Mouse (Mus musculus): Measurements from ENCODE around the gene Mall. TPM values are rescaled to one million over a fixed set of nuclear protein-coding genes. Genes with fewer than 3 reads are reported as not detected.

Mall gene
- 56.6 and 57.1 TPM in 2 replicates for polyA plus RNA-seq (2015; fragmentation: Nextera tagmentation; extraction: Ambion mirVana)

GRCm38 (mm10) chr2:127729671-127730070 is at the start of gene Mall:
Mall (minus strand) TSS chr2:127729932.
- Histone ChIP-seq H3K4me1 (peaks cover 29% of the 10 kb centered on the region), H3K27ac (peak within 1 kb of the TSS; percentile 76), H3K4me3 (peak within 1 kb of the TSS; percentile 31), H3K36me3 (no peaks in the 10 kb centered on the region), H3K27me3 (peaks cover 7% of the 10 kb centered on the region; the same call in 1 of the 2 replicates), H3K9me3 (no peaks in the 10 kb centered on the region), H3K4me2 (peak within 1 kb of the TSS; percentile 49), H3K9ac (peak within 1 kb of the TSS; percentile 14; the same call in 1 of the 2 replicates)
- no peak for ATAC-seq (ENCODE audit: insufficient number of reproducible peaks, low FRiP score, low TSS enrichment, low read depth)
- 2% methylated on average over 26 of the region's 26 CpGs for WGBS

GRCm38 (mm10) chr2:127778451-127778850 is 48.7 kb upstream of the Mall start:
- Histone ChIP-seq H3K4me2 (no peak overlapping the region), H3K27ac (no peak overlapping the region), H3K27me3 (no peaks in the 10 kb centered on the region), H3K36me3 (peaks cover 24% of the 10 kb centered on the region; the same call in 1 of the 2 replicates), H3K4me1 (no peaks in the 10 kb centered on the region), H3K9me3 (no peaks in the 10 kb centered on the region), H3K9ac (no peak overlapping the region), H3K4me3 (no peak overlapping the region)
- 75% methylated on average over 5 of the region's 5 CpGs for WGBS
- ATAC-seq (ENCODE audit: insufficient number of reproducible peaks, low FRiP score, low TSS enrichment, low read depth) = no peak

- Histone ChIP-seq H3K4me1 (no peaks in the 10 kb centered on the region), H3K4me2 (no peak overlapping the region), H3K27ac (no peak overlapping the region), H3K9me3 (no peaks in the 10 kb centered on the region), H3K9ac (no peak overlapping the region), H3K4me3 (no peak overlapping the region), H3K27me3 (no peaks in the 10 kb centered on the region), H3K36me3 (peaks cover 42% of the 10 kb centered on the region)
- ATAC-seq (ENCODE audit: insufficient number of reproducible peaks, low FRiP score, low TSS enrichment, low read depth) = no peak
- 70% methylated on average over 3 of the region's 3 CpGs for WGBS
Measured at GRCm38 (mm10) chr2:127775013-127775412, 45.3 kb upstream of the Mall start.

DNA sequence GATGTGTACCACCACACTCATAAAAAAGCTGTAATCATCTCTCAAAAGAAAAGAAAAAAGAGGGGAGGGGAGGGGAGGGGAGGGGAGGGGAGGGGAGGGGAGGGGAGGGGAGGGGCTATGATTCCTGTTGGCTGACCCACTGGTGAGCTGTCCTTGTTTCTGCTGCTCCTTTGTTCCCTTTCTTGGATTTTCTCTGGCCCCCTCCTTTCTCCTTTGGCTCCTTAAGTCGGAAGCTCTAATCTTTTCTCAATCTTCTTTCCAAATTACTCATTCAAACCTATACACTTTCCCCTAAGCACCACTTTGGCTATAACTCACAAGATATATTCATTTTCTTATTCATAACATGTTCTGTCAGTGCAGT is 44.8 kb upstream of the Mall start:
- no peak for ATAC-seq (ENCODE audit: insufficient number of reproducible peaks, low FRiP score, low TSS enrichment, low read depth)
- H3K9me3 ChIP-seq = no peaks in the 10 kb centered on the region
- WGBS = 50% methylated on average over 1 of the region's 1 CpGs
- H3K4me2 ChIP-seq = no peak overlapping the region
- no peaks in the 10 kb centered on the region for H3K27me3 ChIP-seq
- H3K4me1 ChIP-seq = no peaks in the 10 kb centered on the region
- no peak overlapping the region for H3K4me3 ChIP-seq
- no peak overlapping the region for H3K9ac ChIP-seq
- peaks cover 45% of the 10 kb centered on the region for H3K36me3 ChIP-seq
- no peak overlapping the region for H3K27ac ChIP-seq

- H3K27ac ChIP-seq = no peak overlapping the region
- ATAC-seq (ENCODE audit: insufficient number of reproducible peaks, low FRiP score, low TSS enrichment, low read depth) = no peak
- no peak overlapping the region for H3K4me2 ChIP-seq
- 57% methylated on average over 15 of the region's 15 CpGs for WGBS
- no peaks in the 10 kb centered on the region for H3K9me3 ChIP-seq
- H3K36me3 ChIP-seq = peaks cover 48% of the 10 kb centered on the region
- H3K4me3 ChIP-seq = no peak overlapping the region
- no peak overlapping the region for H3K9ac ChIP-seq
- no peaks in the 10 kb centered on the region for H3K27me3 ChIP-seq
- no peaks in the 10 kb centered on the region for H3K4me1 ChIP-seq
Measured at GRCm38 (mm10) chr2:127773938-127774577, 44.3 kb upstream of the Mall start.

GRCm38 (mm10) chr2:127761587-127761986 is 31.9 kb upstream of the Mall start:
- peaks cover 34% of the 10 kb centered on the region for H3K36me3 ChIP-seq
- no peak for ATAC-seq (ENCODE audit: insufficient number of reproducible peaks, low FRiP score, low TSS enrichment, low read depth)
- H3K9ac ChIP-seq = no peak overlapping the region
- no peaks in the 10 kb centered on the region for H3K27me3 ChIP-seq
- H3K4me1 ChIP-seq = no peaks in the 10 kb centered on the region
- WGBS = 80% methylated on average over 5 of the region's 5 CpGs
- no peak overlapping the region for H3K27ac ChIP-seq
- no peaks in the 10 kb centered on the region for H3K9me3 ChIP-seq
- H3K4me2 ChIP-seq = no peak overlapping the region
- H3K4me3 ChIP-seq = no peak overlapping the region

DNA sequence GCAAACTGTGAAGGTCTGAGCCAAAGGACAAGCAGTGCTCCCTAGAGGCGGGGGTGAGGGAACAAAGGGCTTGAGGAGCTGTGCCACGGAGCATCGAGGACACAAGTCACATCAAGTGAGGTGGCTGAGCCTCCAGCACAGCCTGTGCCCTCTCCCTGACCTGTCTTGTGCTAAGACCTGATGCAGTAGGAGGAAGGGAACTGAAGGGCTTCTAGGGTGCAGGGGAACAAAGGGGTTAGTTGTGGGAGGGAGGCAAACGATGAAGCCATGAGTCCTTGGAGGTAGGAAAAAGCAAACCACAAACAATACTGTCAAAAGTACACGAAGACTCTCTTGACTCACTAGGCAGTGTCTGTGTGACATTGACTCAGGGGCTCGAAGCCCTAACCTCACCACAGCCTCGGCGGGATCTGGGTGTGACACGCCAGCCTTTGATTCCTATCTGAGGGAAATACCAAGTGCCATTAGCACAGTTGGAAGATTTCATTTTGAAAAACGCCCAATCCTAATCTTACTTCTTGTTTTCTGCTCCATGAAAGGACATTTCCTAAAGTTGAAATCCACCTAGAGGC is 30.8 kb upstream of the Mall start:
- 73% methylated on average over 10 of the region's 10 CpGs for WGBS
- Histone ChIP-seq H3K4me1 (no peaks in the 10 kb centered on the region), H3K9ac (no peak overlapping the region), H3K27me3 (no peaks in the 10 kb centered on the region), H3K36me3 (peaks cover 39% of the 10 kb centered on the region), H3K4me2 (no peak overlapping the region), H3K9me3 (no peaks in the 10 kb centered on the region), H3K4me3 (no peak overlapping the region), H3K27ac (no peak overlapping the region)
- ATAC-seq (ENCODE audit: insufficient number of reproducible peaks, low FRiP score, low TSS enrichment, low read depth) = no peak

DNA sequence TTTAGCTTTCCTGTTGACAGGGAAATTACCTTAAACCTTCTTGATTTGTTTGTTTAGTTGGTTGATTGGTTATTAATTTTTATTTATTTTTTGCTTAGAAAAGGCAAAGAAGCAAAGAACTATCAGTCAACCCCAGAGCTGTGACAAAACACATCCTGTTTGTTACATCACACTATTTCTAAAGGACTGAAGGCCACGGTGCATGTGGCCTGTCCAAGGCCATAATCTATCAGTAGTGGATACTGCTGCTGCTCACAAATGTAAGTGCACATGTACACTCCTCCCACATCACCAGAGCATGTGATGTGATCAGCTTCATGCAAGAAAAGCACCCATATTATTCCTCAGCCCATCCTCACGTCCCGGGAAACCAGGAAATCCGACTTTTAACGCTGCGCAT is 30.3 kb upstream of the Mall start:
- Histone ChIP-seq H3K4me2 (no peak overlapping the region), H3K4me1 (no peaks in the 10 kb centered on the region), H3K27ac (no peak overlapping the region), H3K4me3 (no peak overlapping the region), H3K9me3 (no peaks in the 10 kb centered on the region), H3K36me3 (peaks cover 34% of the 10 kb centered on the region), H3K27me3 (no peaks in the 10 kb centered on the region), H3K9ac (no peak overlapping the region)
- WGBS = 87% methylated on average over 6 of the region's 6 CpGs
- ATAC-seq (ENCODE audit: insufficient number of reproducible peaks, low FRiP score, low TSS enrichment, low read depth) = no peak

- WGBS = 83% methylated on average over 5 of the region's 5 CpGs
- no peaks in the 10 kb centered on the region for H3K9me3 ChIP-seq
- no peak overlapping the region for H3K4me3 ChIP-seq
- peaks cover 30% of the 10 kb centered on the region for H3K36me3 ChIP-seq
- no peaks in the 10 kb centered on the region for H3K27me3 ChIP-seq
- no peaks in the 10 kb centered on the region for H3K4me1 ChIP-seq
- no peak overlapping the region for H3K4me2 ChIP-seq
- no peak overlapping the region for H3K27ac ChIP-seq
- no peak overlapping the region for H3K9ac ChIP-seq
- ATAC-seq (ENCODE audit: insufficient number of reproducible peaks, low FRiP score, low TSS enrichment, low read depth) = no peak
Measured at GRCm38 (mm10) chr2:127759157-127759880, 29.6 kb upstream of the Mall start.

DNA sequence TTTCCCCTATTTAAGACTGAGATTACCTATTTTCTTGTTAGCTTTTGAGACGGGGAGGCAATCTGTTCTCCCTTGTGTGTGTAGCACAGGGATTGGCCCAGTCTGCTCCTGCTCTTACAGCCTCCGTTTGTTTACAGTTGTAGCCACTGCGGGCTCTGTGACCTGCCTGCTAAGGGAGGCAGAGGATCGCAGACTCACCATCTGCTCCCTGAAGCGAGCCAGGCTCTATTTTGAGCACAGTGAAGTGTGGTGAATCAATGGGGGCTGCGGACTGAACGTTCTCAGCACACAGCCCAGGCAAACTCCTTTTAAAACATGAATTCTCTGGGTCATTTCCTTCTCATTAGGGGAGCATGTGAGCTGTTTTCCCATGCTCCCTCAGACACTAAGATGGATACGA is 27.4 kb upstream of the Mall start:
- H3K4me3 ChIP-seq = no peak overlapping the region
- H3K9ac ChIP-seq = no peak overlapping the region
- H3K27me3 ChIP-seq = no peaks in the 10 kb centered on the region
- no peaks in the 10 kb centered on the region for H3K9me3 ChIP-seq
- ATAC-seq (ENCODE audit: insufficient number of reproducible peaks, low FRiP score, low TSS enrichment, low read depth) = no peak
- H3K36me3 ChIP-seq = peaks cover 31% of the 10 kb centered on the region
- H3K4me1 ChIP-seq = no peaks in the 10 kb centered on the region
- 28% methylated on average over 8 of the region's 8 CpGs for WGBS
- H3K4me2 ChIP-seq = no peak overlapping the region
- no peak overlapping the region for H3K27ac ChIP-seq

- no peaks in the 10 kb centered on the region for H3K9me3 ChIP-seq
- no peak overlapping the region for H3K4me2 ChIP-seq
- H3K27ac ChIP-seq = no peak overlapping the region
- H3K27me3 ChIP-seq = no peaks in the 10 kb centered on the region
- no peak overlapping the region for H3K9ac ChIP-seq
- 93% methylated on average over 4 of the region's 4 CpGs for WGBS
- ATAC-seq (ENCODE audit: insufficient number of reproducible peaks, low FRiP score, low TSS enrichment, low read depth) = no peak
- no peaks in the 10 kb centered on the region for H3K4me1 ChIP-seq
- peaks cover 9% of the 10 kb centered on the region for H3K36me3 ChIP-seq
- no peak overlapping the region for H3K4me3 ChIP-seq
Measured at GRCm38 (mm10) chr2:127754113-127754512, 24.4 kb upstream of the Mall start.

GRCm38 (mm10) chr2:127751849-127752610 is 22.3 kb upstream of the Mall start:
- Histone ChIP-seq H3K4me3 (no peak overlapping the region), H3K9me3 (no peaks in the 10 kb centered on the region), H3K4me2 (no peak overlapping the region), H3K4me1 (no peaks in the 10 kb centered on the region), H3K27me3 (no peaks in the 10 kb centered on the region), H3K27ac (no peak overlapping the region), H3K36me3 (peaks cover 9% of the 10 kb centered on the region), H3K9ac (no peak overlapping the region)
- no peak for ATAC-seq (ENCODE audit: insufficient number of reproducible peaks, low FRiP score, low TSS enrichment, low read depth)
- 62% methylated on average over 11 of the region's 11 CpGs for WGBS

All from limb, embryonic 15.5 days (tissue).